Mouse (Mus musculus): ENCODE data around the gene Nt5dc1.

Gene Nt5dc1

DNA sequence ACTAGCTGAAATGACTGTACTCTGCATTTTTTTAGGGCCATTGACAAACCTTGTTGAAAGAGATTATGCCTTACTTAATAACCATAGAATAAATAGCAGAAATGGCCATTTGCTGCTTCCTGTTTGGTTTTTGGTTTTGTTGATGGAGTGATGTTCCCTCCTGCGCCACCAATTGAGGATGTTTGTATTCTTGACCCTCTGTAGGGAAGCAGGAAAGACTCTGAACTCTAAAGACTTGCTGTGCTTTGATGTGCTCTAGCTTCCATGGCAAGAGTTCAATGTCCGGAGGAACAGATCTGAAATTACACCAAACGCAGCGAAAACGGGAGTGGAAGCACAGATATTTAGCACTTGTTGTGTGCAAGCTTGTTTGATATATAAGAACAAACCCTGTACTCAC lies 173.6 kb downstream of the Nt5dc1 start:
- in situ Hi-C loops (cut with MseI, MboI), result loop anchor here in 1 of 2 experiments (25.0 kb wide), 1 partner anchor 207 kb away; the partner anchor contains the start of genes Calhm4 and Trappc3l

DNA sequence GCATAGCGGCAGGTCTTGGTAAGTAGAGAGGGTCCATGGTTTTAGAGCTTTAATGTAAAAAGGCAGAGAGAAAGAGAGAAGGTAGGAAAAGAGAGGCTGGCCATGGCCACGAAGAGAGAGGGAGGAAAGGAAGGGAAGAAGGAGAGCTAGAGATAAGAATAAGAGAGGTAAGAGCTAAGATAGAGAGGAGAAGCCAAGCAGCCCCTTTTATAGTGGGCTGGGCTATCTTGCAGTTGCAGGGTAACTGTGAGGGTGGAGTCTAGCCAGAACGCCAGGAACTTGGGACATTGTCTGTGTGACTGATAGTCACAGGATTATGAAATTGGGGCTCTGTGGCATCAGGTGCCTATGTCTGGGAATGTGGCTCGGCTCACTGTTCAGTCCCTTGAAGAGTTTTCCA lies 179.8 kb downstream of the Nt5dc1 start:
- in situ Hi-C loops (cut with MseI, MboI), result loop anchor here in 1 of 2 experiments (25.0 kb wide), 1 partner anchor 201 kb away; the partner anchor contains the start of genes Calhm4 and Trappc3l
